Mouse (Mus musculus) neural tube, embryonic 13.5 days (tissue): ENCODE data around the gene Hjurp. TPM values are rescaled to one million over a fixed set of nuclear protein-coding genes. Genes with fewer than 3 reads are reported as not detected.

Experiments used
- ATAC-seq: fragments of 200-750 bp; cut with Nextera tagmentation; 2 replicates; pipeline ENCODE4 v1.8.0; 2017; ENCODE audit warnings: low read depth, mild to moderate bottlenecking, moderate TSS enrichment, moderate library complexity
- H3K27ac ChIP-seq: fragments of 300-500 bp; sonication (generic); replicated peaks from 2 replicates; pipeline ENCODE4 v1.5.1; 2015; ENCODE audit warnings: moderate library complexity, mild to moderate bottlenecking, inconsistent platforms
- H3K27me3 ChIP-seq: fragments of 300-500 bp; sonication (generic); 2 replicates; pipeline ENCODE4 v1.6.1; 2015; ENCODE audit warnings: mild to moderate bottlenecking, inconsistent platforms
- H3K36me3 ChIP-seq: fragments of 300-500 bp; sonication (generic); 2 replicates; pipeline ENCODE4 v1.6.1; 2015; ENCODE audit warnings: mild to moderate bottlenecking, inconsistent platforms
- H3K4me1 ChIP-seq: fragments of 300-500 bp; sonication (generic); replicated peaks from 2 replicates; pipeline ENCODE4 v1.6.1; 2015; ENCODE audit warnings: inconsistent platforms
- H3K4me2 ChIP-seq: fragments of 300-500 bp; sonication (generic); 2 replicates; pipeline ENCODE4 v1.6.1; 2015; ENCODE audit warnings: inconsistent platforms, mild to moderate bottlenecking, moderate library complexity
- H3K4me3 ChIP-seq: fragments of 300-500 bp; sonication (generic); 2 replicates; pipeline ENCODE4 v1.5.1; 2015; ENCODE audit warnings: mild to moderate bottlenecking, inconsistent platforms
- H3K9ac ChIP-seq: fragments of 300-500 bp; sonication (generic); 2 replicates; pipeline ENCODE4 v1.6.1; 2015; ENCODE audit warnings: moderate library complexity, mild to moderate bottlenecking, inconsistent platforms
- H3K9me3 ChIP-seq: fragments of 300-500 bp; sonication (generic); 2 replicates; pipeline ENCODE4 v1.6.1; 2016; ENCODE audit warnings: inconsistent platforms
- WGBS: fragments of 180-500 bp; shearing (Covaris S2); methylation state at CpG from one replicate; pipeline ENCODE4 v1.1.7; 2015; 5-methylcytosine and 5-hydroxymethylcytosine counted together
- polyA plus RNA-seq: library from polyadenylated mRNA; unstranded; fragments of >200 nt; fragmentation: Nextera tagmentation; extraction: Ambion mirVana; gene quantifications from 2 replicates; pipeline ENCODE4 v1.2.1, GENCODE M21; 2015

Hjurp gene
- 69.9 and 74.0 TPM in 2 replicates for polyA plus RNA-seq

DNA sequence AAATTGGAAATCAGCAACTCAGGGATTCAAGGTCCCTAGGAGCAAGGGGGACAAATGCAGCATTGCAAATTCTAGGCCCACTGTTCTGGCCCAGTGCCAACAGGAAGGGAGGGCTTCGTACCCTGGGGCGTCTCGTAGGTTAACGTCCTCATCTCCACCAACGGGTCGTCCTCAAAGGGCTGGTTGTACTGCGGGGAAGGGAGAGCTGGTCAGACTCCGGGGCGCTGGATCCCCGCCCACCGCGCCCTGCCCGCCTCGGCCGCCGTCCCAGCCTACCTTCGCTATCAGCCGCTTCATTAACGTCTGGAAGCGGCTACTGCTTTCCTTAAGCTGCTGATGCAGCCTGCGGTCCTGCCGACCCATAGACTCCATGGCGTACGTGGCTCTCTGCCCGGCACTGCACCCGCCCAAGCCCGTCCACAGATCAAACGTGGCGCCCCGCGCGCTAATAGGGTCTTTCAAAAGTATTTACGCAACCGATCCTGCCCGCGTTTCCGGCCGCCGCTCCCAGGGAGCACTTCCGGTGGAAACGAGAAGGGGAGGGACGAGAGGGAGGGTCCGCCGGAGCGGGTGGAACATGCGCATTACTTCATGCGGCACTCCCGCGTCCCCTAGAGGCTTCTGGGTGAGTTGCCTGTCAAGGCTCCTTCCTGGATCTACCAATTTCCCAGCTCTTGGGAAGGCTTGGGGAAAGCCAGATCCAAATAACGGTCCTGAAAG is at the start of gene Hjurp, which contains the start of gene Trpm8:
Gene Hjurp, minus strand, starts transcription at position 536 of the 720 bp plus-strand sequence.
Gene Trpm8, plus strand, starts transcription at position 564 of the 720 bp plus-strand sequence.
- peak within 1 kb of the TSS; percentile 56 for H3K4me2 ChIP-seq
- H3K4me1 ChIP-seq = peaks cover 33% of the 10 kb centered on the region
- peaks cover 33% of the 10 kb centered on the region for H3K36me3 ChIP-seq
- H3K9me3 ChIP-seq = peaks cover 6% of the 10 kb centered on the region
- peak within 1 kb of the TSS; percentile 70 for H3K9ac ChIP-seq
- ATAC-seq = peak; percentile 98
- H3K27ac ChIP-seq = peak within 1 kb of the TSS; percentile 64
- H3K27me3 ChIP-seq = no peaks in the 10 kb centered on the region
- H3K4me3 ChIP-seq = peak within 1 kb of the TSS; percentile 43
- WGBS = under 1% methylated on average over 50 of the region's 50 CpGs

DNA sequence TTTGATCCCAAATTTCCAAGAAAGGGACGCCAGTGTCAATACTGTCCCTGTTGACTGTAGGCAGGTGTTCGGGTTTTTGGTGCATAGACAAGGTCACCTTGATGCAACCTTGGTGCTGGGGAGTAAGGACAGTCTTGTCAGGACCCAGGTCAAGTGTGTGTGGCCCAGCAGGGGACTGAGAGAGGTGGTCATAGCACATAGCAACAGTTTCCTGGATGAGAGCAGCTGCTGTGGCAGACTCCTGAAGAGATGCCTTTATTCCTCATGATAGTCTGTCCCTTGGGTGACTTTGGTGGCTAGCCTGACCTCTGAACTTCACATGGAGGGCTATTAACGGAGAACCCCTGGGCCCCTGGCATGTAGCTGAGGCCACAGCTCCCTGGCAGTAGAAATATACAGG is 45.7 kb upstream of the Hjurp start:
- no peaks in the 10 kb centered on the region for H3K27me3 ChIP-seq
- H3K4me3 ChIP-seq = no peak overlapping the region
- 86% methylated on average over 3 of the region's 3 CpGs for WGBS
- H3K4me1 ChIP-seq = no peaks in the 10 kb centered on the region
- no peaks in the 10 kb centered on the region for H3K9me3 ChIP-seq
- H3K9ac ChIP-seq = no peak overlapping the region
- no peak overlapping the region for H3K27ac ChIP-seq
- ATAC-seq = no peak
- H3K36me3 ChIP-seq = no peaks in the 10 kb centered on the region
- H3K4me2 ChIP-seq = no peak overlapping the region

DNA sequence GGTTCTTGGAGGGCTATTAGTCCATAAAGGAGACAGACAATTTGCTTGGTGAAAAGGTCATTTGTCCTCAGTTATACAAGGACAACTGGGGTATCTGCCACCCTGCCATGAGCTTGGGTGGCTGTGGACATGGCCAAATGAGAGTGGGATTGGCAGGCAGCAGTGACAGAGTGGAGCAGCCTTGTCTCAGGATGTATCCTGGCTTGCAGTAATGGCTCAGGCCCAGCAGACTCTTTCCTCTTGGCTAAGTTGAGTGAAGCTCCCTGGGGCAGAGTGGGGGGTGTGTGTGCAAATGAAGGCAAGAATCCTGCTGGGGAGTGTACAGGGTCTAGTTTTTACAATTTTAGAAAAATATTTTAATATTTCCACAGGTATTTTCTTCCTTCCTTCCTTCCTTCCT is 44.7 kb upstream of the Hjurp start:
- Histone ChIP-seq H3K9me3 (no peaks in the 10 kb centered on the region), H3K9ac (no peak overlapping the region), H3K4me2 (no peak overlapping the region), H3K36me3 (no peaks in the 10 kb centered on the region), H3K27me3 (no peaks in the 10 kb centered on the region), H3K4me1 (no peaks in the 10 kb centered on the region), H3K4me3 (no peak overlapping the region), H3K27ac (no peak overlapping the region)
- ATAC-seq = no peak

DNA sequence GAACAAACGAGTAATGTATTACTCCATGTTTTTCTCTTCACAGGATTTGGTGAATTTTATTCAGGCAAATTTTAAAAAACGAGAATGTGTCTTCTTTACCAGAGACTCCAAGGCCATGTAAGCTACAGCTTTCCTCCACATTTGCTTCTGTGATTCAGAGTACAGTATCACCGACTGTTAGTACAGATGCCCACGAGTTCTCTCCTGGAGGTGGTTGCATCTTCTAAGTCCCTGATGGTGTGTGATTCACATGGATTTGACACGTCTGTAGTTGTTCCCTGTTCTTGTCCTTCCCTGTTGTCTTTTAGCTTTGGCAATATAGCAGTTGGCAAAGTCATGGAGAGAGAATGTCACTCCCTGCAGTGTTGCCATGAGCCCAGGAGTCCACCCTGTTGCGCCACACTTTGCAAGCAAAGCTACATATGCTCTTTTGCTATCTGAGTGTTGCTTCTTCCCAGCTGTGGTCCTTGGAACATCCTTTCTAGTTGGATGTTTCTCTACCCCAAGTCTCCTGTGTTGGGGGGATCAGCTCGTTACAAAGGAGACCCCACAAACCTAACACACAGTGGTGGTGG is 43.5 kb upstream of the Hjurp start:
- H3K36me3 ChIP-seq = no peaks in the 10 kb centered on the region
- no peak overlapping the region for H3K27ac ChIP-seq
- no peak for ATAC-seq
- H3K4me3 ChIP-seq = no peak overlapping the region
- no peak overlapping the region for H3K9ac ChIP-seq
- no peaks in the 10 kb centered on the region for H3K4me1 ChIP-seq
- H3K4me2 ChIP-seq = no peak overlapping the region
- no peaks in the 10 kb centered on the region for H3K27me3 ChIP-seq
- 77% methylated on average over 7 of the region's 7 CpGs for WGBS
- no peaks in the 10 kb centered on the region for H3K9me3 ChIP-seq

DNA sequence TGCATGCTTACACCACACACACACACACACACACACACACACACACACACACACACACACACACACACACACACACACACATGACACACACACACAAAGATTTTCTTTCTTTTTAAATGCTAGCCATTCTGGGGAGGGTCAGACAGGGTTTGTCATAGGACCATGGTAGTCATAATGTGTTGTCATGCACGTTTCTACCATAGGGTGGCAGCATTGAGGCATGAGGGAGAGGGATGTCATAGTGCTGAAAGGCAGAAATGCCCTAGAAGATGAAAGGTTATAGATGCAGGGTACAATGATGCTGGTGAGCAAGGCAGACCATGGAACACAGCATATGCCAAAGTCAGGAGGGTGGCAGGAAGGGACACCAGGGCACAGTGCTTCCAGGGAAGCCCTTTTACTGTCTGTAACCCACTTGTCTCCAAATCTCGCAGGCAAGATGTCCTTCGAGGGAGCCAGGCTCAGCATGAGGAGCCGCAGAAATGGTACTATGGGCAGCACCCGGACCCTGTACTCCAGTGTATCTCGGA is 41.2 kb upstream of the Hjurp start:
- Histone ChIP-seq H3K9ac (no peak overlapping the region), H3K4me2 (no peak overlapping the region), H3K27me3 (no peaks in the 10 kb centered on the region), H3K27ac (no peak overlapping the region), H3K4me1 (no peaks in the 10 kb centered on the region), H3K4me3 (no peak overlapping the region), H3K9me3 (no peaks in the 10 kb centered on the region), H3K36me3 (no peaks in the 10 kb centered on the region)
- ATAC-seq = no peak
- 76% methylated on average over 6 of the region's 6 CpGs for WGBS

DNA sequence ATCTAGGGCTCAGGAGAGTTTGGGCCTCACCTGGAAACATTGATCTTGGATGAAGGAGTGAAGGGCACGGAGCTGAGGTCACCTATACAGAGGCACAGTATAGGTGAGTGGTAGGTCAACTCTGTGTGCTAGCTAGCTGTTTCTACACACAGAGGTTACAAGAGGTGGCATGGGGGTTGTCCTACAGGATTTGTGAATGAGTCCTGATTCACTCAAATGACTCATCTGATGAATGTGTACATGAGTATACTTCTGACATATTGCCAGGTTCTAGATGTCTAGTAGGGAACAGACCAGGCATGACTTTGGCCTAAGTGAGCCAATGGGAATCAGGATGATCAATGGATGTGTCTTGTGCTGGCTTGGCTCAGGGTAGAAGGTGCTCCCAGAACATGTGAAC is 39.8 kb upstream of the Hjurp start:
- 91% methylated on average over 1 of the region's 1 CpGs for WGBS

DNA sequence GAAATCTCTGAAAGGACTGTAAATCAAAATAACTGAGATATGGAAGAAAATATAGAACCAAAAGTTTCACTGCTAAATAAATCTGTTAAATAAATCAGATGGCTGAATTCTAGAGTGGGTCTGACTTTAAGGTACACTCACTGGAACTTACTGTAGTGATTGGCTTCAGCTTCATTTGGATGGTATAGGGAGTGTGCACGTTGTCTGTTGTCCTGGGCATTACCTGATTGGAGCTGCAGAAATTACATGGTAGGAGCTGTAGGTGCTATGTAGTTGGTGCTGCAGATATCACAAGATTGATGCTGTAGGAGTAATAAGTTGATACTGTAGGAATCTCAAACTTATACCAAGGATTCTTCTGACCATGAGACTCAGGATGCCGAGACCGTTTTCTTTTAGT is 32.9 kb upstream of the Hjurp start:
- no peak overlapping the region for H3K27ac ChIP-seq
- no peaks in the 10 kb centered on the region for H3K27me3 ChIP-seq
- H3K9ac ChIP-seq = no peak overlapping the region
- no peaks in the 10 kb centered on the region for H3K36me3 ChIP-seq
- no peaks in the 10 kb centered on the region for H3K4me1 ChIP-seq
- ATAC-seq = no peak
- 66% methylated on average over 3 of the region's 3 CpGs for WGBS
- H3K4me3 ChIP-seq = no peak overlapping the region
- no peak overlapping the region for H3K4me2 ChIP-seq
- peaks cover 49% of the 10 kb centered on the region for H3K9me3 ChIP-seq

More for the DNA sequence above, 39.8 kb upstream of the Hjurp start:
- no peak overlapping the region for H3K4me2 ChIP-seq
- no peak overlapping the region for H3K4me3 ChIP-seq
- no peak overlapping the region for H3K27ac ChIP-seq
- H3K4me1 ChIP-seq = no peaks in the 10 kb centered on the region
- H3K27me3 ChIP-seq = no peaks in the 10 kb centered on the region
- no peaks in the 10 kb centered on the region for H3K9me3 ChIP-seq
- no peaks in the 10 kb centered on the region for H3K36me3 ChIP-seq
- no peak for ATAC-seq
- no peak overlapping the region for H3K9ac ChIP-seq

DNA sequence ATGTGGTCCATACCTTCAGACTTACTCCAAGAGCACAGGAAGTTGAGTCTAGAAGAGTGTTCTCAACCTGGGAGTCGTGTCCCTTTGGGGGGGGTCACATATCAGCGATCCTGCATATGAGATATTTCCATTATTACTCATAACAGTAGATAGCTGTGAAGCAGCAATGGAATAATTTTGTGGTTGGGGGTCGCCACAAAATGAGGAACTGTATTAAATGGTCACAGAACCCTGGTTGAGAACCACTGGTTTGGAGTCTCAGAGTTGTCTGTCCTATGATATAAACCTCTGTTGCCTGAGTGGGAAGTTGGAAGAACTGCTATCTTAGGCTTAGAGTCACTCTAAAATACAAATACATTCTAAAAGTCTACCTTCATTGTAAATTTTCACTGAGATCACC is 32.5 kb upstream of the Hjurp start:
- Histone ChIP-seq H3K36me3 (no peaks in the 10 kb centered on the region), H3K9me3 (peaks cover 54% of the 10 kb centered on the region), H3K9ac (no peak overlapping the region), H3K4me3 (no peak overlapping the region), H3K4me2 (no peak overlapping the region), H3K4me1 (no peaks in the 10 kb centered on the region), H3K27me3 (no peaks in the 10 kb centered on the region), H3K27ac (no peak overlapping the region)
- WGBS = 57% methylated on average over 3 of the region's 3 CpGs
- ATAC-seq = no peak

DNA sequence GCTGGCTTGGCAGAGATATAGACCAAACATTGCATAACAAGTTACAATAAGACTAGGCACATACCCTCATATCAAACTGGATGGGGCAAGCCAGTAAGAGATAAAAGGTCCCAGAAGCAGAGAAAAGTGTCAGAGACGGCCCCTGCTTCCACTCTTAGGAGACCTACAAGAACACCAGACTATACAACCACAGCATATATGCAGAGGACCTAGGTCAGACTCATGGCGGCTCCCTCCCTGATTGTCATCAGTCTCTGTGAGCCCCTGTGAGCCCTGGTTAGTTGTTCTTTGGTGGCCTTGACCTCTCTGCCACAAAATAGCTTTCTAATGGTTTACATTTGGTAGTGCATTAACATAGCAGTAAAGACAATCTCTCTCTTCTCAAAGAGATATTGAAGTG is 31.6 kb upstream of the Hjurp start:
- no peak for ATAC-seq
- H3K36me3 ChIP-seq = no peaks in the 10 kb centered on the region
- H3K9me3 ChIP-seq = peaks cover 61% of the 10 kb centered on the region
- 52% methylated on average over 2 of the region's 2 CpGs for WGBS
- H3K27me3 ChIP-seq = no peaks in the 10 kb centered on the region
- H3K4me1 ChIP-seq = no peaks in the 10 kb centered on the region
- H3K27ac ChIP-seq = no peak overlapping the region
- H3K4me2 ChIP-seq = no peak overlapping the region
- no peak overlapping the region for H3K9ac ChIP-seq
- no peak overlapping the region for H3K4me3 ChIP-seq

DNA sequence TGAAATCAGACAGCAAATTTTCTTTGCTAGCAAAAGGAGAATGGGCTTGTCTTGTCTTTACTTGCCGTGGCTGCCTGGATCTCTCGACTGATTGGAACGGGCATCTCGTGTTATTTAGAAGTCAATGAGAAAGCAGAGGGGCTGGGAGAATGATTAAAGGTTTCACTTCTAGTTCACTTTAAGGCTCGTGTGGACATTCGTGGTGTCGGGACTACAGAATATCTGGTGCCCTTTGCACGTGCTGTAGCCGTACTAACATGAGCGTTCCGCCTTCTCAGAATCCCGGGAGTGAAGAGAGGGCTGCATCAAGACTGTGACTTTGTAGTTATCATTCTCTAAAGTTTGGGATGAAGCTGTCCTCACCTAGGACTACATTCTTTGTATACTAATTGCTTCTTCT is 29.7 kb upstream of the Hjurp start:
- Histone ChIP-seq H3K4me3 (no peak overlapping the region), H3K36me3 (no peaks in the 10 kb centered on the region), H3K27me3 (no peaks in the 10 kb centered on the region), H3K4me1 (no peaks in the 10 kb centered on the region), H3K9me3 (peaks cover 76% of the 10 kb centered on the region), H3K4me2 (no peak overlapping the region), H3K9ac (no peak overlapping the region), H3K27ac (no peak overlapping the region)
- 65% methylated on average over 12 of the region's 12 CpGs for WGBS
- no peak for ATAC-seq

DNA sequence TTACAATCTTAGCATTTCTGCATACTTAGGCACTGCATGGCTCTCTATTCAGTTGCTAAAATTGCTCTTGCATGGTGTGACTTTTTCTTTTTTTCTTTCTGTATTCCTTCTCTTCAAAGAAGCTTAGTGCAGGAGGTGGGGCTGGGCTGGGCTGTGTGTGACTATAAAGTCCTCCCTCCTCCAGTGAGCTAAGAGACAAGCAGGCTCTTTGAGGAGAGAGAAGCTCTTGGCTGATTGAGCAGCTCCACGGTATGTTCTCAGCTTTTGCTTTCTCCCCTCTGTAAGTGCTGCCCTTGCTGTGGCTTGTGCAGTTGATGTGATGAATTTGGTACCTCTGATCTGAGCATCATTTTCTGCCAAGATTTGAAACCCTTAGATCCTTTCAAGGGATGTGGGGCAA is 29.1 kb upstream of the Hjurp start:
- WGBS = 56% methylated on average over 1 of the region's 1 CpGs
- no peaks in the 10 kb centered on the region for H3K36me3 ChIP-seq
- no peak overlapping the region for H3K27ac ChIP-seq
- H3K4me2 ChIP-seq = no peak overlapping the region
- no peaks in the 10 kb centered on the region for H3K4me1 ChIP-seq
- ATAC-seq = no peak
- peaks cover 82% of the 10 kb centered on the region for H3K9me3 ChIP-seq
- no peak overlapping the region for H3K4me3 ChIP-seq
- H3K27me3 ChIP-seq = no peaks in the 10 kb centered on the region
- H3K9ac ChIP-seq = no peak overlapping the region

DNA sequence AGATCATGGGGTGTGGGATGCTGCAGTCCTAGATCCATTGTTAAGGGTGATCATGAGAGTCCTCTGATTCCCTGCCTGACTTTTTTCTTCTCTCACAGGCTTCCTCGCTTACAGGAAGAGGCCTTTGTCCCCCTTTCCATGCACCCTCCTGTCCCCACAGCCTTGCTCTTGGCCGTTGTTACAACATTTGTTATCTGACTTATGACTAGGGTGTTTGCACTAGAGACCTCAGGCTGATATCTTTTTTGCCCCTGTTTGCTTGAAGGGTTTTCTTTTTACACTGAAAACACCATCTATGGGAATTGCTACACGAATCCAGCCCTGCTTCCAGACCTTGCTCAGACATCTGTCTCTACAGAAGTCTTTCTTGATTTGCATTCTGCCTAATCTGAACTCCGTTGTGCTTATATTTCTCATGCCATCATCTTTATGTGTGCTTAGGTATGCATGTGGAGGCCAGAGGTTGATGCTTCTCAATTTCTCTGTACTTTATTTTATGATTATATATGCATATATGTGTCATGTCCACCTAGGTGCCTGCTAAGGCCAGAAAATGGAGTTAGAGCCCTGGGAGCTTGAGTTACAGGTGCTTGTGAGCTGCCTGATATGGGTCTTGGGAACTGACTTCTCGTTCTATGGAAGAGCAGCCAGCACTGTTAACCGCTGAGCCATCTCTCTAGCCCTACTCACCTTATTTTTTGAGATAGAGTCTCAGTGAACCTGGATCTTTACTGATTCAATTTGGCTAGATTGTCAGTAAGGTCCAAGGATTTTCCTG is 27.8 kb upstream of the Hjurp start:
- Histone ChIP-seq H3K4me2 (no peak overlapping the region), H3K4me1 (no peaks in the 10 kb centered on the region), H3K9me3 (peaks cover 92% of the 10 kb centered on the region), H3K27ac (no peak overlapping the region), H3K9ac (no peak overlapping the region), H3K4me3 (no peak overlapping the region), H3K27me3 (no peaks in the 10 kb centered on the region), H3K36me3 (no peaks in the 10 kb centered on the region)
- 48% methylated on average over 6 of the region's 6 CpGs for WGBS
- no peak for ATAC-seq
